In the genomic region with DNA sequence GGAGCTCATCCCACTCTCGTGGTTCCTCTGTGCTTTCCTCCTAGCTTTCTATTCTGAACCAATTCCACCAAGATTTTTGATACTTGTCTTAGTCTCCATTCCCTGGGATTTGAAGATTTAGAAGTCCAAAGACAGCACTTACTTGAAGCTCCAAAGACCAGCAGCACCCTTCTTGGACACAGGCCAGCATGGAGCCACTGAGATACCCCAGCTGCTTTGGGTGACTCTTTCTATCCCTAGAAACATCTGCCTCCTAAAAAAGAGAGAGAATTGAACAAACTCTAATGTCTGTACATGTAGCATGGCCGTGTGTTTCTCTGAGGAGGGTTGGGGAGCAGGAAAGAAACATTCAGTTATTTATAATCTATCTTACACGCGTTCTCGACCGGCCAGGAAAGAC, we compare ENCODE assay signal across 26 mouse cellular contexts.
DNase-seq lines count a peak whose midpoint lies in the region; ATAC-seq lines count a peak whose summit lies in the region.
"Had no signal": no experiment of that assay in that cellular context is flagged by ENCODE, and none has a peak within 500 bp of the region (broad histone marks: within the 10 kb centered on the region; RNA-seq: fewer than 3 reads in every experiment).

No protein-coding gene starts in this region.

- H3K4me3 ChIP-seq in kidney, embryonic 14.5 days (ENCODE audit: low read length), result no peak overlapping the region
- no peak overlapping the region for H3K4me3 ChIP-seq in midbrain, embryonic 16.5 days (ENCODE audit: low read depth, low read length)
- H3K4me3 ChIP-seq: embryonic facial prominence, embryonic 12.5 days; hindbrain, embryonic 13.5 days; limb, embryonic 12.5 days; liver, embryonic 15.5 days; megakaryocyte, embryonic 14.5 days; midbrain, embryonic 12.5 days; stomach, embryonic 15.5 days had no signal

- H3K27me3 ChIP-seq in kidney, embryonic 14.5 days (ENCODE audit: control insufficient read depth, insufficient read depth, low read length), result no peaks in the 10 kb centered on the region
- no peaks in the 10 kb centered on the region for H3K27me3 ChIP-seq in midbrain, embryonic 16.5 days (ENCODE audit: control insufficient read depth, insufficient read depth, low read depth, low read length)
- H3K27me3 ChIP-seq: embryonic facial prominence, embryonic 12.5 days; hindbrain, embryonic 13.5 days; limb, embryonic 12.5 days; liver, embryonic 15.5 days; megakaryocyte, embryonic 14.5 days; midbrain, embryonic 12.5 days; stomach, embryonic 15.5 days had no signal

- H3K36me3 ChIP-seq in kidney, embryonic 14.5 days (ENCODE audit: control insufficient read depth, insufficient read depth, low read length), result no peaks in the 10 kb centered on the region
- no peaks in the 10 kb centered on the region for H3K36me3 ChIP-seq in midbrain, embryonic 16.5 days (ENCODE audit: control insufficient read depth, insufficient read depth, low read length)
- H3K36me3 ChIP-seq: embryonic facial prominence, embryonic 12.5 days; hindbrain, embryonic 13.5 days; limb, embryonic 12.5 days; liver, embryonic 15.5 days; midbrain, embryonic 12.5 days; stomach, embryonic 15.5 days had no signal

- DNase-seq in kidney, adult 11 months, result peak; percentile 6
- peak; percentile 11 for DNase-seq in kidney, adult 9 months
- peak; percentile 77 for DNase-seq in kidney, postnatal 10 days
- DNase-seq in lung, postnatal 14 days, result peak; percentile 45
- DNase-seq in thymus, adult 18-20 months, result no peak
- DNase-seq: adrenal gland, postnatal 25 days; B cell, adult 2 months; cerebellum, adult 11-12 months; cerebellum, adult 9-11 months; embryo, embryonic 11 days; gastrocnemius, postnatal 14 days; heart, postnatal 36 days; layer of hippocampus, adult 9-11 months; right cerebral cortex, postnatal 14 days; thymus, postnatal 25 days had no signal

- no peaks in the 10 kb centered on the region for H3K4me1 ChIP-seq in kidney, embryonic 14.5 days (ENCODE audit: control insufficient read depth, insufficient read depth, low read length)
- H3K4me1 ChIP-seq in midbrain, embryonic 16.5 days (ENCODE audit: control insufficient read depth, insufficient read depth, low read length), result no peaks in the 10 kb centered on the region
- H3K4me1 ChIP-seq: embryonic facial prominence, embryonic 12.5 days; hindbrain, embryonic 13.5 days; limb, embryonic 12.5 days; liver, embryonic 15.5 days; megakaryocyte, embryonic 14.5 days; midbrain, embryonic 12.5 days; stomach, embryonic 15.5 days had no signal

- no peak for ATAC-seq in kidney, embryonic 14.5 days (ENCODE audit: low FRiP score, low TSS enrichment)
- no peak for ATAC-seq in midbrain, embryonic 16.5 days
- ATAC-seq: forebrain, embryonic 14.5 days; intestine, embryonic 16.5 days had no signal

- no peak overlapping the region for H3K4me2 ChIP-seq in kidney, embryonic 14.5 days (replicated peaks; ENCODE audit: low read depth, low read length)
- H3K4me2 ChIP-seq in midbrain, embryonic 16.5 days (ENCODE audit: low read length), result no peak overlapping the region
- H3K4me2 ChIP-seq: embryonic facial prominence, embryonic 12.5 days; hindbrain, embryonic 13.5 days; limb, embryonic 12.5 days; liver, embryonic 15.5 days; midbrain, embryonic 12.5 days; stomach, embryonic 15.5 days had no signal

- no peak overlapping the region for H3K9ac ChIP-seq in kidney, embryonic 14.5 days (ENCODE audit: low read depth, low read length)
- H3K9ac ChIP-seq in midbrain, embryonic 16.5 days (ENCODE audit: low read depth, low read length), result no peak overlapping the region
- H3K9ac ChIP-seq: embryonic facial prominence, embryonic 12.5 days; hindbrain, embryonic 13.5 days; limb, embryonic 12.5 days; liver, embryonic 15.5 days; midbrain, embryonic 12.5 days; stomach, embryonic 15.5 days had no signal

- 94% methylated on average over 6 of the region's 6 CpGs for WGBS in kidney, embryonic 14.5 days
- WGBS in midbrain, embryonic 16.5 days, result 92% methylated on average over 6 of the region's 6 CpGs

- peaks cover 6% of the 10 kb centered on the region; the same call in 1 of the 2 replicates for H3K9me3 ChIP-seq in kidney, embryonic 14.5 days (ENCODE audit: control insufficient read depth, low read length)
- peaks cover 5% of the 10 kb centered on the region; the same call in 1 of the 2 replicates for H3K9me3 ChIP-seq in midbrain, embryonic 16.5 days (replicated peaks; ENCODE audit: control insufficient read depth, low read length, poor library complexity, severe bottlenecking)
- H3K9me3 ChIP-seq: midbrain, embryonic 12.5 days; stomach, embryonic 15.5 days had no signal

- no peak overlapping the region for H3K27ac ChIP-seq in kidney, embryonic 14.5 days (ENCODE audit: low read depth, low read length)
- H3K27ac ChIP-seq in midbrain, embryonic 16.5 days (ENCODE audit: low read length), result no peak overlapping the region
- H3K27ac ChIP-seq: embryonic facial prominence, embryonic 12.5 days; hindbrain, embryonic 13.5 days; limb, embryonic 12.5 days; liver, embryonic 15.5 days; midbrain, embryonic 12.5 days; stomach, embryonic 15.5 days had no signal

Comparison
In these comparisons a context has a peak if more than half of its experiments do, and no peak if none do; other contexts are left out.
1. DNase-seq: peak in kidney, adult 11 months (single experiment), kidney, adult 9 months (single experiment), kidney, postnatal 10 days (single experiment) and lung, postnatal 14 days (single experiment); none in thymus, adult 18-20 months (0 of 2).